ENCODE assay signal across 17 mouse cellular contexts in genomic region chr5:144271118-144271517, GRCm38 (mm10).
"Had no signal": no experiment of that assay in that cellular context is flagged by ENCODE, and none has a peak within 500 bp of the region (broad histone marks: within the 10 kb centered on the region; RNA-seq: fewer than 3 reads in every experiment).

No protein-coding gene starts in this region.

- H3K4me2 ChIP-seq: limb, embryonic 12.5 days; limb, embryonic 15.5 days; liver, embryonic 11.5 days; lung, embryonic 15.5 days had no signal

- H3K27me3 ChIP-seq: limb, embryonic 12.5 days; limb, embryonic 15.5 days; lung, embryonic 15.5 days had no signal

- H3K27ac ChIP-seq: limb, embryonic 12.5 days; limb, embryonic 15.5 days; liver, embryonic 14.5 days; lung, embryonic 15.5 days; stomach, postnatal 0 days had no signal

- H3K4me1 ChIP-seq: limb, embryonic 12.5 days; limb, embryonic 15.5 days had no signal

- ATAC-seq: liver, postnatal 0 days had no signal

- H3K9me3 ChIP-seq: limb, embryonic 12.5 days; limb, embryonic 15.5 days; lung, embryonic 15.5 days had no signal

- H3K4me3 ChIP-seq: limb, embryonic 12.5 days; limb, embryonic 15.5 days; lung, embryonic 15.5 days had no signal

- H3K9ac ChIP-seq: limb, embryonic 12.5 days; limb, embryonic 15.5 days; liver, embryonic 14.5 days; liver, postnatal 0 days; lung, embryonic 15.5 days had no signal

- DNase-seq: kidney, postnatal 14 days; kidney, postnatal 4 days; left cerebral cortex, postnatal 4 days; liver, postnatal 0 days; lung, postnatal 10 days; lung, postnatal 4 days; midbrain, embryonic 14.5 days; right cerebral cortex, postnatal 4 days; thymus, adult 2 months; thymus, postnatal 14 days; thymus, postnatal 4 days had no signal
